Mouse (Mus musculus) lung, postnatal 0 days (tissue): ENCODE measurements around the gene Ankdd1b.

ENCODE experiments used
- CTCF ChIP-seq: IDR thresholded peaks from 2 replicates; pipeline ENCODE4 v1.5.1; 2016; ENCODE audit warnings: antibody characterized with exemption, mild to moderate bottlenecking
- EP300 ChIP-seq: IDR thresholded peaks from 2 replicates; pipeline ENCODE4 v1.6.1; 2016; ENCODE audit warnings: antibody characterized with exemption, mild to moderate bottlenecking, control low read depth

DNA sequence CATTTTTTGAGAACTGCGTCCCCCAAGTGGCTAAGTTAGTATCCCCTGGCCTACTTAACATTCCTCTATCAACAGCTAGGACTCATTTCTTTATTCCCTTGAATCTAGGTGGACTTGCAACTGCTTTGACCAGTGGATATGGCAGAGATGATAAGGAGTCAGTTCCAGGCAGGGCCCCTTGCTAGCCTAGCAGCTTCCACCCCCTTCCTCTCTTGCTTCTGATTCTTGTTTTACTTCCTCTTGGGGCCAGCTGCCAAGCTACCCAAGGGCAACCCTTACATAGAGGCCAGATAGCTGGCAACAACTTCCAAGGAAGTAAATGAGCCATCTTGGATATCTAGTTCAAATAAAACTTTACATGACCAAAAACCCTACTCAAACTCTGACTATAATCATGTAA is 34.1 kb downstream of the Ankdd1b start:
- TF ChIP-seq CTCF (no peak), EP300 (no peak)
